Mouse (Mus musculus) spleen, postnatal 4 days (tissue): ENCODE measurements around the gene Noxo1.
"Not testable (repeated sequence)": the region's sequence is repeated elsewhere in the genome, so short reads cannot be mapped to it uniquely, and the experiment has no call there.

Experiments used
- DNase-seq, 2 experiments: peaks; one replicate each; pipeline ENCODE4 v3.0.0; 2022; ENCODE audit warnings: low spot score in 2 of 2

Noxo1 gene

DNA sequence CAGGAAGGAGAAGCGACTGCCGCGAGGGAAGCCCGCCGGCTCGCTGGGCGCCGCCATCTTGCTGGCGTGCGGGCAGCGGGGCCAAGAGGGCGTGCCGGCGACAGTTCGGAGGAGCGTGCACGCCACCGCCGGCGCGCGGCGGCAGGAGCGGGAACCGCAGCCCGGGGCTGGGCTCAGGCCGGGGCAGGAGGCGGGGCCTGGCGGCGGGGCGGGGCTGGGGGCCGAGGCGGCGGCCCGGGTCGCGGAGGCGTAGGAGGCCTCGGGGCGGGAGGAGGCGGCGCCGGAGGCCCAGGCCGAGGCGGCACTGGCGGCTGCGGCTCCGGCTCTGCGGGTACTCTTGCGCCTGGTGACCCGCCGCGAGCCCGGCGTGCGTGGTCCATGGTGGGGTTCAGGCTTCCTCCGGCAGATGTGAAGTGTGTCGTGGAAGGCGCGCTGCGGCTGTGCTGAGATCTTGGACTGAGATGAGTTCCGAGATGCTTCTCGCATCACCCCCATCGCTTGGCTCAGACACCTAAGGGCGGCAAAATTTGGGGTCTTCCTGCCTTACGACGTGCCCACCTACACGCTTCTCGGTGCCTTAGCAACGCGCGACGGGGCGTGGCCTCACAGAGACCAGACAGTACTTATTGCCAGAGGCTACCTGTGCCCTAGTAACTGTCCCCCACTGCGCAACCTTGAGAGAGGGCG, at the start of gene Noxo1, which contains the start of gene Gfer:
Gene Noxo1, plus strand, starts transcription at position 224 of the 687 bp plus-strand sequence.
Gene Gfer, minus strand, starts transcription at position 146 of the 687 bp plus-strand sequence.
- DNase-seq, result peak; percentile 88 to 94

DNA sequence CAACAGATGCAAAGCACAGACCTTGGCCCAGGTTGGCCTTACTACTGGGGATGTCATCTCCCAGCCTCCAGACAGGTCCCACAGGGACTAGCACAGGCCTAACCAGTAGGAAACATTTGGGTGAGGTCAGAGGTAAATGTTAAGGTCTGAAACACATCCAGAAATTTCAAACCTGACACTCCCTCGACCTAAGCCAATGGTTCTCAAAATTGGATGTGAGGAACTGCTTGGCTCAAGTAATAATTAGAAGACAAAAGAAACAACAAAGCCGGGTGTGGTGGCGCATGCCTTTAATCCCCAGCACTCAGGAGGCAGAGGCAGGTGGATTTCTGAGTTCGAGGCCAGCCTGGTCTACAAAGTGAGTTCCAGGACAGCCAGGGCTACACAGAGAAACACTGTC, 49.7 kb upstream of the Noxo1 start:
- no peak for DNase-seq

DNA sequence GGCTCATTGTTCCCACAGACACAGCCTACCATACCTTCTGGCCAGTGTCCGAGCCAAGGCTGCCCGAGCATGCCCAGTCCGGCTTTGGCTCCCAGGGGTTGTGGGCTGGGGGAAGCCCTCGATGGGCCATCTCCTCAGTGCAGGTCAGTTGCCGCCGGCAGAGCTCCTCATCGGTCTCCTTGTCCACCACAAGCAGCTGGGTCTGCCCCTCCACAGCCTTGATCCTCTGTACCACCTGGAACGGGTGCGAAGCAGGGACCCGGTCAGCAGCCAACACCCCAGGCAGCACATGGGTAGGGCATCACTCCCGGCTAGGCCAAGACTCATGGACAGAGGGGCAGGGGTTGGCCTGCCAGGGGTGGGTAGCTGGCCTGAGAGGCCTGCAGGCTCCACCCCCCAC, 48.5 kb upstream of the Noxo1 start:
- no peak for DNase-seq

DNA sequence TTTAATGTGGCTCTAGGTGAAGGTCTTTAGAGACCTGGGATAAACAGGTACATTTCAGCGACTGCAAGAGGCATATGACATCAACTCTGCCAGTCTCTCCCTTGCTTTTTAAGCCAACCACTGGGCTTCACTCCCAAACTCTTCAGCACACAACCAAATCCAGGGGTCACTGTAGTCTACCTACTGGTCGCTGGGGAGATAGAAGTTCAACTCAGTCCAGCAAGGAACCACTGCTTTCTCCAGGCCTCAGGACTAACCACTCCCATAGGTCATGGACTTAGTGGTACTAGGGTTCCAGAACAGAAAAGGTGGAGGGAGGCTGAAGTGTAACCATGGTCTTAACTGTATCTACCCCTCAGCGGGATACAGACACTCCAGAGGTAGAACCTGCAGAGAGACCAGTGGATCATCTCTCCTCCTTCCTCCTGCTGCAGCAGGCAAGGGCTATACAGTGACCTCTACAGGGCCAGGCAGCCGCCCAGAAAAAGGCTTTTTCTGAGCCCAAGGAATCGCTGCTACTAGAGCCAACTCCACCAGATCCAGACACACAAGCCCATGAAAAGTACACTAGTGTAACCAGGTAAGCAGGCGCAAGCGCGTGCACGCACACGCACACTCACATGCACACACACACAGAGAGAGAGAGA, 47.2 kb upstream of the Noxo1 start:
- DNase-seq, result no peak

DNA sequence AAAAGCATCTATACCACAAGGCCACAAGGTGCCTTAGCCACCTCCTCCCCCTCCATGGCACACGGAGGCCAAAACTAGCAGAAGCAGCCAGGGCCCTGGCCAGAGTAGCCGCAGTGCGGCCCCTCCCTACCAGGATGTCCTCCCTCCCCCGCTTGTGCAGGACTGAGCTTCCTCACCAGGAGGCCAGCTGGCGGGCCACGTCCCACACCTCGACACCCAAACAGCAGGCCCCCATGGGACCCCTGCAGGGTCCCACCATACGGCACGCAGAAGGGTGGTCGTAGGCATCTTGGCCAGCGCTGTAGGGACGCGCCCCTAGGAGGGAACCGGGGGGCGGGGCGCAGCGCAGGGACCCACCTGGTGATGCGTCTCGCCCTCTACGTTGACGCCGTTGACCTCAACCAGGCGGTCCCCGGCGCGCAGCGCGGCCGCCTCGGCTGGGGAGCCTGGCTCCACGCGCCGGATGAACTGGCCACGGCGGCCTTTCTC, 46.4 kb upstream of the Noxo1 start:
- DNase-seq, result peak in 1 of 2 experiments; percentile 70

DNA sequence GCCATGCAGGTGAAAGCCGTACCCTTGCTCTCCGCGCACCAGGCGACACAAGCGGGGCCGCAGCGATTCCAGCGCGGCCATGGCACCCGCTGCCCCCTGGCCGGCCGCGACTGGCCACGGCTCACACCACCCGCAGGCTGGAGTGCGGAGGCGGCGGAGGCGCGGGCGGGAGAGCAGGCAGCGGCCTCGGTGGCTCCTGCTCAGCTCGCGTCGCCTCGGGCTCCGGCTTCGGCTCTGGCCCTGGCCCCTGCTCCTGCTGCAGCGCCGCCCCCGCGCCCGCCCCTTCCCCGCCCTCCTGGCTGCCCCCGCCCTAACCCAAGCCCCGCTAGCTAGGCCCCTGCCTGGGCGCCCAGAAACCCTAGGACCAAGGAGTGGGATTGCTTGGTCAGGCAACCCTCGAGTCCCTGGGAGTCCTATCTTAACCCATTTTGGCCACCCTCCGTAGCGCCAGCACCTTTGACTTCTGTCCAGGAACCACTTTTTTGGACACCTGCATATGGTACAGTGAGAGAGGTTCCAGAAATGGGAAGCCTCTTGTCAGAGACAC, 45.9 kb upstream of the Noxo1 start, which contains the start of gene Slc9a3r2:
Gene Slc9a3r2, minus strand, starts transcription at position 258 of the 547 bp plus-strand sequence.
- peak in 1 of 2 experiments; percentile 69 for DNase-seq

DNA sequence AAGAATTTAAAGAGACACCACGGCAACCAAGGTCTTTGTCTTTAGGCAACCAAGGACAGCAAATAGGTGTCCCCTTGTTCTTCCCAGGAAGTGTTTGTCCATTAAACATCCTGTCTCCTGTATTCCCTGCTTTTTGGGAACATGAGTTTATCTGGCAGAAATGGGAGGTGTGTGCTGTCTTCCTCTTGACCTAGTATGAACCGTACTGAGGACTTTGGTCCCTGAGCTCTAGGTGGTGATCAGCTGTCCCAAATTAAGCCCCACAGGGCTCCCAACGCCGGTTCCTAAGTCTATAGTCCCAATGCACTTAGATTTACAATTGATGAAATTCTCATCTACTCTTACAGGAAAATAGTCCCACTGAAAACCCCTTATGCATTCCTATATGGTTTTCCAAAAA, 45.3 kb upstream of the Noxo1 start:
- no peak for DNase-seq

DNA sequence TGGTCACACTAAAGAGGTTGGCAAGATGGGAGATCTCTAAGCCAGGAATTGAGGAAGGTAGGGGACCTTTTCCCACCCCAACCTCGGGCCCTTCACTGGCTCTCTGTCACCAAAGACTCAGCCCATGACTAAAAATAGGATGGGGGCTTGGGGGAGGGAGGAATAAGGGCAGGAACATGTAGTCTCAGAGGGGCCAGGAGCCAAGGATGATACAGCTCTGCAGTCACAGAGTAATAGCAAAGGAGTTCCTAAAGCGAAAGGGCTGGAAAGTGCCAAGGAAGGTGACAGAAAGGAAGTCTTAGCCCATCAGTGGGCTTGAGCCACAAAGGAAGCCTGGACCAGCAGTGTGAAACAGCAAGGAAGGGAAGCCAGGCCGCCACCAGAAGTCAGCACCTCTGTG, 44.2 kb upstream of the Noxo1 start:
- DNase-seq, result no peak

DNA sequence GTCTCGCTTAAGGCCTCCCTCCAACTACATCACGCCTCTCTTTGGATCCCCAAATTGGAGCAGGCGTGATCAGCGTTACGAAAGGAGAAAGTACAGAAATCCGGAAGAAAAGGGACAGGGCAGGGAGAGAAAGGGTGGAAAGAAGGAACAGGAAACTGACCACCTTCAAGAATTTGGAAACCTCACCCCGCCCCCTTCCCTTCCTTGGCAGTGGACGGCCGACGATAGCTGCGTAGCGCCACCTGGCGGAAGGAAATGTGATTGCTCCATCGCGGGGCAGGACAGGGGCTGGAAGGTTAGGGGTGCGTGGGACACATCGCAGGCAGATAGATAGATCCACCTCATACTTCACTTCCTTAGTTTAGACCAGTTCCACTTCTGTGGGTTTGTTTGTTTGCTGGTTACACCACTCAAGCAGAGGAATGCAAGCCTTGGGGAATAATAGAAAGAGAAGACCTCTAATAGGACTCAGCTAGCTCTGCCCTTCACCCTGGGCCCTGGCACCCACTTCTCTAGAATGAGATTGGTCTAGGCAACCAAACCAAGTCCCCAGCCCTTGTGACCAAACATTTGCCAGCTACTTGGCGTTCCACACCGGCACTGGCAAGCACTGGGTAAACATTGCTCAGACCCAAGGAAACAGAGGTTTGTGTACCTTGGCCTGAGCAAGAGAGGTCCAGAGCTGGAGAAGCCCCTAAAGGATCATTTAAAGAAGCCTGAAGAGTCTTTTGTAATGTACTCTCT, 41.9 kb upstream of the Noxo1 start:
- peak; percentile 71 to 89 for DNase-seq

DNA sequence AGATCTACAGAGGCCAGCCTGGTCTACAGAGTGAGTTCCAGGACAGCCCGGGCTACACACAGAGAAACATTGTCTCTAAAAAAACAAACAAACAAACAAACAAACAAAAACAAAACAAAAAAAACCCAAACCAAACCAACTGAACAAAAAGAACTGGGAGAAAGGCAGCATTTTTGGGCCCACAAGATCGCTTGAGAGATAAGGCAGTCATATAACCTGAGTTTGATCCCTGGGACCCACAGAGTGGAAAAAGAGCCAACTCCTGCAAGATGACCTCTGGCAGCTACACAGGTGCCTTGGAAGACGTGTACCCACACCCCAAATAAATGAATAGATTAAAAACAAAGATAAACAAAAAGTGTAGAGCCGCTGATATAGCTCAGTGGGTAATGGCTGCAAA, 41.1 kb upstream of the Noxo1 start:
- no peak for DNase-seq

DNA sequence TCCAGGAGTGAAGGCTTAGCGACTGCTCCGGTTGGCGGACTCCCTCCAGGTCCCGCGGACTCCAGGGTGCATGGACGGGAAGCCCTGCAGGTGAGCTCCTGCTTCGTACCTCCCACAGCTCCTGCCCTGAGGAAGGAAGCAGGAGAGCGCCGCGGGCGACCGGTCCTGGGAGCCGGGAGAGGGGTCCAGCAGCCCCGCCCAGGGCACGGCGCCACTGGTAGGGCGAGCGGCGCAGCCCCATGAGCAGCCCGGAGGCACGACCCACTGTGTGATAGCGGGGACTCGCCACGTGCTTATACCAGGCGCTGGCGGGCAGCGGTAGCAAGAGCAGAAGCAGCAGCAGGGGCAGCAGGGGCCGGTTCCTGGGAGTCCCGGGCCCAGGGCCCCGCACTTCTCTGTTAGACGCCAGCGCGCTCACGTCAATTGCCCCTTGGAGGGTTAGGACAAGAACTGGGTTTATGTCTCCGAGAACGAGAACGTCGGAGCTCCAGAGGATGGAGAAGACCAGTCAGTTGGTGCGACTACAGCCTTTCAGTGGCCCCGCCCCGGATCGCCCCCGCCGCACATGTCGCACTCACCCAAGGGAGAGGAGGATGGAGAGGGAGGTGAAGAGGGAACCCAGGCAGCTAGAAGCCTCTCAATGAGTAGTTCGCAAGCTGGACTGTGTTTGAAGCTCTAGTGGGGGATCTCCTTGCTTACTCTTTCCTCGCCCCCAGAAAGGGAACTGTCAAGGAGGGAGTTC, 37.8 kb upstream of the Noxo1 start, which contains the start of gene Npw:
Gene Npw, minus strand, starts transcription at position 441 of the 742 bp plus-strand sequence.
- no peak for DNase-seq

DNA sequence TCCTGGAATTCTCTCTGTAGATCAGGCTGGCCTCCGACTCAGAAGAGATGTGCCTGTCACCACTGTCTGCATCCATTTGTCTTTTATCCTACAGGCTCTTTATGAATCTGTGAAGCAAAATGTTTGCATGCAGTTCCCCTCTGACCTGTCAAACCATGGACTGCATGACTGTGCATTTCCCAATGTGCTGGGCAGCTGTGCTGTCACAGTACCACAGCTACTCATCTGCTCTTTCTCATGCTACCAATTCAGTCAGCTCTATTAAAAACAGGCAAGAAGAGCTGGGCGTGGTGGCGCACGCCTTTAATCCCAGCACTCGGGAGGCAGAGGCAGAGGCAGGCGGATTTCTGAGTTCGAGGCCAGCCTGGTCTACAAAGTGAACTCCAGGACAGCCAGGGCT, 29.0 kb upstream of the Noxo1 start:
- DNase-seq, result not testable (repeated sequence)

DNA sequence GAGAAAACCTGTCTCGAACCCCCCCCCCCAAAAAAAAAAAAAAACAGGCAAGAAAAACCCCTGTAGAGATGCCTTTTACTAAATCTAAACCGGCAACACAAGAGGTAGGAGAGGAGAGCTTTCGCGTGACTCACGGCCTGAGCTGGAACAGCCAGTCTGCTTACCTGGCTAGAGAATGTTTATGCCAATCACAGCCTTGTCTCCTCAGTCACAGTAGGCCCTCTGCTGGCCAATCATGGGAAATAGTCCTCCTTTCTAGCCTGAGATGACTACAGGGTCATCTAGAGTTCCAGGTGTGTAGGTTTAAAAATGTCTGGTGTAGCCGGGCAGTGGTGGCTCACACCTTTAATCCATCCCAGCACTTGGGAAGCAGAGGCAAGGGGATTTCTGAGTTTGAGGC, 28.6 kb upstream of the Noxo1 start:
- peak; percentile 64 to 80 for DNase-seq

DNA sequence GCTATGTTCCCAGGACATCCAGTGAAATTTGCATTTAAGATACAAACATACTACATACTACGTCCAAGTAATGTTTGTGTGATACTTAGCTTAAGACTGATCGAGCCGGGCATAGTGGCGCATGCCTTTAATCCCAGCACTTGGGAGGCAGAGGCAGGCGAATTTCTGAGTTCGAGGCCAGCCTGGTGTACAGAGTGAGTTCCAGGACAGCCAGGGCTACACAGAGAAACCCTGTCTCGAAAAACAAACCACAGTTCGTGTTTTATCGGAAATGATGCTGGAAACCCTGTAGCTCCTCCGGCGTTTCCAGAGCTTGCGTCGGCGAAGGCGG, 26.9 kb upstream of the Noxo1 start:
- DNase-seq, result not testable (repeated sequence)

DNA sequence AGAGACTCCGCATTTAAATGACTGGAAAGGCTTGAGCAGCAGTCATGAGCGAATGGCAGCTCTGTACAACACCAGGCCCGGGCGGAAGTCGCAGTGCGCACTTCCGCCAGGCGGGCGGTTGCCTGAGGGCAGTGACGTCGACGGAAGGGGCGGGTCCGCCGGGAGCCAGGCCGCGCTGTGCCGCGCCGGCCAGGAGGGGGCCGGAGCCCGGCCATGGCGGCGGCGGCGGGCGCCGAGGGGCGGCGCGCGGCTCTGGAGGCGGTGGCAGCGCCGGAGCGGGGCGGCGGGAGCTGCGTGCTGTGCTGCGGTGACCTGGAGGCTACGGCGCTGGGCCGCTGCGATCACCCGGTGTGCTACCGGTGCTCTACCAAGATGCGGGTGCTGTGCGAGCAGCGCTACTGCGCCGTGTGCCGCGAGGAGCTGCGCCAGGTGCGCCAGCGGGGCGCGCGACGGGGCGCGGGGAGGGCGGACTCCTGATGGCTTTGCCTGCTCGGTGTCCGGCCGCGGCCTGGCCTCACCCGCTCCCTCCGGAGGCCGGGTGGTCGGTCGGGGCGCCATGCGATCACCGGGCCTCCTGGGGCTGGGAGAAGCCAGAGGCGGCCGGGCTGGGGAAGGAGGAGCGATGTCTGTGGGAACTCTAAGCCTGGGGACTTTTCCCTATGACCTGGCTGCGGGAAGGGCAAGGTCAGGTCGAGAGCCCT, 26.3 kb upstream of the Noxo1 start, which contains the start of gene Zfp598:
Gene Zfp598, plus strand, starts transcription at position 143 of the 701 bp plus-strand sequence.
- DNase-seq, result peak; percentile 95 to 98

DNA sequence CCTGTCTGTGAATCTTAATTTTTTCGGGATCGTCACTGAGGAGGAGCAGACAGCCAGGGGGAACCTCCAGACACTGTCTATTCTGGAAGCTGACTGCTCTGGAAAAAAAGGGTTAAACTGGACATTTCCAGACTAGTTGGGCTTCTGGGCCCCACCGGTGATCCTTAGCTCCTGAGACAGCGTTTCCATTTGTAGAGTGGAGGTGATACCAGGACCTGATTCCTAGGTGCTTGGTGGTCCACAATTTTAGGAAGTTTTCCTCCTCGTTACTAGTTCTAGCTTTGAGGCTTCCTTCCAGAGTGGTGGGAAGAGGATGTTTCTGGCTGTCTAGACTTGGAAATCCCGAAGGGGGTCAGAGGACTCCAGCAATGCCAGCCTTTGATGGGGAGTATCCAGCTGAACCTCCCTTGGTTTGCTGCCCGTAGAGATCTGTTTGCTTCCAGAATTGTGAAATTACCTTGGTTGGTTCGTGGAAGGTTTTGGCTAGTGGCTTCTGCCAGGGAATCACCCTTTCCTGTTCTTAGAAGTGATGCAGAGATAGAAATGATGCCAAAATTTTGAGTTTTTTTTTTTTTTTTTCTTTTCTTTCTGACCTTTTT, 25.7 kb upstream of the Noxo1 start:
- DNase-seq, result no peak

DNA sequence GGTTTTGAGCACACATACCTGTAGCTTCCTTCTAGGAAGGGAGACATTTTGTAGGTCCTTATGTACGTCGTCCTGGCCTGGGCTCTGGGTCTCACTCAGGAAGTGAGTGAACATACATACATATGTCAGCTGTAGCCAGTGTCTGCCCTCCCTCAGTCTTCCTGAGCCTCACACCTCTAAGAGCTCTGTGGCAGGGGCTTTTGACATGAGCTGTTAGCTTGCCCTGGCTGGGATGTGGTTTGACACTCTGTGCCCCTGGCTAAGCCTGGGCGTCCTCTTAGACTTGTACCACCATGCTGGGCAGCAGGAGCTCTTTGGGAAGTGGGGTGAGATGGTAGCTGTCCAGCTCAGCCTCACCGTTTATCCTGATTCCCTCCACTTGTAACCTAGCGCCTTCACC, 24.7 kb upstream of the Noxo1 start:
- no peak for DNase-seq

DNA sequence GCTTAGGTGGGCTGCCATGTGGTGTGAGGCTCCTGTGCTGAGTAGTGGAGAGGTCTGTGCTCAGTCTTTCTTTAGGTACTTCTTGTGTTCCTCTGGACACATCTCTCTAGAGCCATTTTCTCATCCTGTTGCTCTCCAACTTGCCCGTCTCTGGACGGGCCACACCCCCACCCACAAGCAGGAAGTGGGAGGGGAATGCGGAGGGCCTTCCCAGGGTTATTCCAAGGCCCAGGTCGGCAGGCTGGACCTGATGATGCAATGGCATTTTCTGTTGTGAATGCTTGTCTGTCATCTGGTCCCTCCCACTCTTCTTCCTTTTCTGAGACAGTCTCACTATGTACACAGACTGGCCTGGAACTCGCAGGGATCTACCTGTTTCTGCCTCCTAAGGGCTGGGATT, 23.9 kb upstream of the Noxo1 start:
- DNase-seq, result no peak

DNA sequence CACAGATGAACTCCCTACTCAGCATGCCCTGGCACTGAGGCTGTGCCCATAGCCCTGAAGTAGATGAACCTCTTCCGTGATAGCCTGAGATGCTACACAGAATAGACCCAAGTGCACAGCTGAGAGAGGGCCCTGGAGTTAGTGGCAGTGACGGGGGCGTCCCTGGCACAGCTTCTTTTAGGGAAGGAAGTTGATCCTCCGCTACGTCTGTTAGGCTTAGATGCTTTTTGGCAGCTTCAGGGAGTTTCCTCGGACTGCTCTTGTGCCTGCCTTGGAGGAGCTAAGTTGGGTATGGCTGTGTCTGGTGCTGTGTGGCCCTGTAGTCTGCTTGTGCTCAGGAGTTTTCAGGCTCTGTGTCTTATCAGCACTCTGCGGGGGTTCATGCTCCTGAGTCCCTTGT, 21.8 kb upstream of the Noxo1 start:
- no peak for DNase-seq

DNA sequence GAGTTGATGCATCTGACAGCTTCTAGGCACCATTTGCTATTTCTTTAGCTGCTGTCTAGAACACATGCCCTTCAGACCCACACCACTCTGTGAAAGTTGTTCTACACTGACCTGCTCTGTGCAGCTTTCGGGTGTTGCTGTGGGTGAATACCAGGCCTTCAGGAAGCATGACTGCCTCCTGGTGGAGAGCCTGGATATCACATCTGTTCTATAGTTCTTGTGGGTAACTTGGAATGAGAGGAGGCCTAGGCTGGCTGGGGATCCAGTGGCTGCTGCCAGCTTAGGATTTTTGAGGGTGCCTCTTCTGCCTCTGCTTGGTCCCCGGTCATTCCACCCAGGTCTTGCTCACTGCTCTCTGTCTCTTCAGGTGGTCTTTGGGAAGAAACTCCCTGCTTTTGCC, 19.8 kb upstream of the Noxo1 start:
- peak; percentile 81 to 90 for DNase-seq
